Mouse (Mus musculus) midbrain, embryonic 12.5 days (tissue): ENCODE results near the gene Tgfbr3l. TPM values are rescaled to one million over a fixed set of nuclear protein-coding genes. Genes with fewer than 3 reads are reported as not detected.

Experiments used
- ATAC-seq: fragments of 200-750 bp; cut with Nextera tagmentation; 2 replicates; pipeline ENCODE4 v1.8.0; 2017; ENCODE audit warnings: low read depth, moderate TSS enrichment, moderate library complexity; ENCODE audit not compliant: low FRiP score
- H3K27ac ChIP-seq: fragments of 300-500 bp; sonication (generic); replicated peaks from 2 replicates; pipeline ENCODE4 v1.5.1; 2016; ENCODE audit warnings: mild to moderate bottlenecking
- H3K27me3 ChIP-seq: fragments of 300-500 bp; sonication (generic); 2 replicates; pipeline ENCODE4 v1.6.1; 2016; ENCODE audit warnings: mild to moderate bottlenecking
- H3K36me3 ChIP-seq: fragments of 300-500 bp; sonication (generic); 2 replicates; pipeline ENCODE4 v1.6.1; 2016
- H3K4me1 ChIP-seq: fragments of 300-500 bp; sonication (generic); 2 replicates; pipeline ENCODE4 v1.6.1; 2016
- H3K4me2 ChIP-seq: fragments of 300-500 bp; sonication (generic); replicated peaks from 2 replicates; pipeline ENCODE4 v1.6.1; 2016; ENCODE audit warnings: mild to moderate bottlenecking, moderate library complexity
- H3K4me3 ChIP-seq: fragments of 300-500 bp; sonication (generic); 2 replicates; pipeline ENCODE4 v1.5.1; 2016; ENCODE audit warnings: mild to moderate bottlenecking
- H3K9ac ChIP-seq: fragments of 300-500 bp; sonication (generic); replicated peaks from 2 replicates; pipeline ENCODE4 v1.6.1; 2016; ENCODE audit warnings: mild to moderate bottlenecking, moderate library complexity
- H3K9me3 ChIP-seq: fragments of 300-500 bp; sonication (generic); 2 replicates; pipeline ENCODE4 v1.6.1; 2016; ENCODE audit warnings: mild to moderate bottlenecking
- WGBS: fragments of 180-500 bp; shearing (Covaris S2); methylation state at CpG from one replicate; pipeline ENCODE4 v1.1.7; 2016; 5-methylcytosine and 5-hydroxymethylcytosine counted together
- polyA plus RNA-seq: library from polyadenylated mRNA; unstranded; fragments of >200 nt; fragmentation: Nextera tagmentation; extraction: Ambion mirVana; gene quantifications from 2 replicates; pipeline ENCODE4 v1.2.1, GENCODE M21; 2016

Gene Tgfbr3l
- polyA plus RNA-seq, 1 experiment from 2014 or later, result 5.3 TPM

- Histone ChIP-seq H3K9me3 (no peaks in the 10 kb centered on the region), H3K4me3 (peak overlapping the region; percentile 74), H3K27me3 (no peaks in the 10 kb centered on the region), H3K9ac (peak overlapping the region; percentile 90), H3K4me2 (peak overlapping the region; percentile 71), H3K4me1 (peaks cover 42% of the 10 kb centered on the region), H3K27ac (peak overlapping the region; percentile 94; the same call in 1 of the 2 replicates), H3K36me3 (peaks cover 48% of the 10 kb centered on the region)
- ATAC-seq, result no peak
- 67% methylated on average over 4 of the region's 4 CpGs for WGBS
These were observed 9.3 kb downstream of the Tgfbr3l start for GRCm38 (mm10) chr8:4257350-4257749.

- peak overlapping the region; percentile 94 for H3K27ac ChIP-seq
- H3K27me3 ChIP-seq, result no peaks in the 10 kb centered on the region
- peak overlapping the region; percentile 71 for H3K4me2 ChIP-seq
- H3K9ac ChIP-seq, result peak overlapping the region; percentile 90
- ATAC-seq, result peak; percentile 68
- 3% methylated on average over 31 of the region's 35 CpGs for WGBS
- no peaks in the 10 kb centered on the region for H3K9me3 ChIP-seq
- peak overlapping the region; percentile 74 for H3K4me3 ChIP-seq
- H3K36me3 ChIP-seq, result peaks cover 57% of the 10 kb centered on the region
- H3K4me1 ChIP-seq, result peaks cover 38% of the 10 kb centered on the region
These were observed 10.2 kb downstream of the Tgfbr3l start for GRCm38 (mm10) chr8:4258233-4258632.

GRCm38 (mm10) chr8:4258678-4259077 lies 10.7 kb downstream of the Tgfbr3l start:
- peaks cover 62% of the 10 kb centered on the region for H3K36me3 ChIP-seq
- H3K27ac ChIP-seq, result peak overlapping the region; percentile 94
- H3K9ac ChIP-seq, result peak overlapping the region; percentile 90
- peak overlapping the region; percentile 74 for H3K4me3 ChIP-seq
- H3K4me2 ChIP-seq, result peak overlapping the region; percentile 71
- H3K4me1 ChIP-seq, result peaks cover 36% of the 10 kb centered on the region
- H3K9me3 ChIP-seq, result no peaks in the 10 kb centered on the region
- no peaks in the 10 kb centered on the region for H3K27me3 ChIP-seq
- ATAC-seq, result peak; percentile 81
- under 1% methylated on average over 32 of the region's 32 CpGs for WGBS

- Histone ChIP-seq H3K9ac (peak within 1 kb of the TSS; percentile 90), H3K4me2 (peak within 1 kb of the TSS; percentile 71), H3K4me1 (peaks cover 30% of the 10 kb centered on the region), H3K9me3 (no peaks in the 10 kb centered on the region), H3K27ac (peak within 1 kb of the TSS; percentile 94), H3K4me3 (peak within 1 kb of the TSS; percentile 74), H3K36me3 (peaks cover 68% of the 10 kb centered on the region), H3K27me3 (no peaks in the 10 kb centered on the region)
- 6% methylated on average over 26 of the region's 33 CpGs for WGBS
- ATAC-seq, result peak; percentile 92
These were observed 11.3 kb downstream of the Tgfbr3l start, which contains the start of gene Ctxn1 for GRCm38 (mm10) chr8:4259125-4259804. Gene Ctxn1 (minus strand): TSS chr8:4259274.

GRCm38 (mm10) chr8:4259805-4260170 lies 11.8 kb downstream of the Tgfbr3l start:
- Histone ChIP-seq H3K27ac (peak overlapping the region; percentile 94), H3K9ac (peak overlapping the region; percentile 90), H3K4me3 (no peak overlapping the region), H3K36me3 (peaks cover 72% of the 10 kb centered on the region), H3K9me3 (no peaks in the 10 kb centered on the region), H3K4me1 (peaks cover 27% of the 10 kb centered on the region), H3K4me2 (0 out of 2 replicates have a peak overlapping the region, but pooled peaks have one; percentile 71), H3K27me3 (no peaks in the 10 kb centered on the region)
- 82% methylated on average over 4 of the region's 4 CpGs for WGBS
- no peak for ATAC-seq

- H3K27ac ChIP-seq, result no peak overlapping the region
- H3K27me3 ChIP-seq, result no peaks in the 10 kb centered on the region
- H3K4me1 ChIP-seq, result peaks cover 10% of the 10 kb centered on the region
- no peak overlapping the region for H3K9ac ChIP-seq
- H3K4me3 ChIP-seq, result no peak overlapping the region
- no peak overlapping the region for H3K4me2 ChIP-seq
- ATAC-seq, result no peak
- no peaks in the 10 kb centered on the region for H3K9me3 ChIP-seq
- peaks cover 86% of the 10 kb centered on the region for H3K36me3 ChIP-seq
- WGBS, result 91% methylated on average over 8 of the region's 8 CpGs
These were observed 15.2 kb downstream of the Tgfbr3l start for GRCm38 (mm10) chr8:4263105-4263791.

- Histone ChIP-seq H3K4me2 (no peak overlapping the region), H3K9ac (no peak overlapping the region), H3K27me3 (no peaks in the 10 kb centered on the region), H3K4me1 (no peaks in the 10 kb centered on the region), H3K27ac (no peak overlapping the region), H3K36me3 (peaks cover 98% of the 10 kb centered on the region), H3K4me3 (no peak overlapping the region), H3K9me3 (no peaks in the 10 kb centered on the region)
- ATAC-seq, result no peak
- WGBS, result 93% methylated on average over 15 of the region's 15 CpGs
These were observed 17.3 kb downstream of the Tgfbr3l start for GRCm38 (mm10) chr8:4265160-4265914.

- 0 out of 2 replicates have a peak, but pooled peaks have one; percentile 47 for ATAC-seq
- no peak overlapping the region for H3K4me2 ChIP-seq
- H3K27ac ChIP-seq, result no peak overlapping the region
- H3K27me3 ChIP-seq, result no peaks in the 10 kb centered on the region
- no peaks in the 10 kb centered on the region for H3K4me1 ChIP-seq
- 77% methylated on average over 15 of the region's 15 CpGs for WGBS
- peaks cover 94% of the 10 kb centered on the region for H3K36me3 ChIP-seq
- H3K9me3 ChIP-seq, result no peaks in the 10 kb centered on the region
- no peak overlapping the region for H3K4me3 ChIP-seq
- H3K9ac ChIP-seq, result no peak overlapping the region
These were observed 19.6 kb downstream of the Tgfbr3l start for GRCm38 (mm10) chr8:4267627-4268026.

- H3K4me1 ChIP-seq, result peaks cover 3% of the 10 kb centered on the region; the same call in 1 of the 2 replicates
- H3K36me3 ChIP-seq, result peaks cover 84% of the 10 kb centered on the region
- H3K27me3 ChIP-seq, result no peaks in the 10 kb centered on the region
- 94% methylated on average over 6 of the region's 6 CpGs for WGBS
- H3K9ac ChIP-seq, result no peak overlapping the region
- no peak overlapping the region for H3K4me2 ChIP-seq
- H3K4me3 ChIP-seq, result no peak overlapping the region
- H3K27ac ChIP-seq, result no peak overlapping the region
- ATAC-seq, result no peak
- H3K9me3 ChIP-seq, result no peaks in the 10 kb centered on the region
These were observed 21.6 kb downstream of the Tgfbr3l start for GRCm38 (mm10) chr8:4269609-4270008.

GRCm38 (mm10) chr8:4275275-4276110 lies 27.5 kb downstream of the Tgfbr3l start, which contains the start of gene Timm44:
Gene Timm44 (minus strand): TSS chr8:4275913.
- under 1% methylated on average over 39 of the region's 39 CpGs for WGBS
- ATAC-seq, result peak; percentile 98
- H3K27me3 ChIP-seq, result no peaks in the 10 kb centered on the region
- H3K36me3 ChIP-seq, result peaks cover 26% of the 10 kb centered on the region; the same call in 1 of the 2 replicates
- H3K4me2 ChIP-seq, result peak within 1 kb of the TSS; percentile 66
- H3K9me3 ChIP-seq, result no peaks in the 10 kb centered on the region
- H3K4me1 ChIP-seq, result peaks cover 10% of the 10 kb centered on the region
- peak within 1 kb of the TSS; percentile 77 for H3K4me3 ChIP-seq
- H3K27ac ChIP-seq, result peak within 1 kb of the TSS; percentile 78
- H3K9ac ChIP-seq, result peak within 1 kb of the TSS; percentile 76

GRCm38 (mm10) chr8:4276111-4276465 lies 28.1 kb downstream of the Tgfbr3l start:
- peak overlapping the region; percentile 76 for H3K9ac ChIP-seq
- peak overlapping the region; percentile 66 for H3K4me2 ChIP-seq
- no peaks in the 10 kb centered on the region for H3K27me3 ChIP-seq
- peak overlapping the region; percentile 77 for H3K4me3 ChIP-seq
- H3K9me3 ChIP-seq, result no peaks in the 10 kb centered on the region
- WGBS, result 34% methylated on average over 9 of the region's 9 CpGs
- H3K36me3 ChIP-seq, result peaks cover 20% of the 10 kb centered on the region; the same call in 1 of the 2 replicates
- no peak for ATAC-seq
- H3K27ac ChIP-seq, result peak overlapping the region; percentile 78
- H3K4me1 ChIP-seq, result peaks cover 10% of the 10 kb centered on the region
